Mouse (Mus musculus) regulatory T cell (primary cell): ENCODE measurements around the gene Fam187b.

Experiments used
- in situ Hi-C: fragments of 300-600 bp; cut with MboI, MseI; formaldehyde crosslinking; loops from one replicate; pipeline ENCODE4 v1.15.1; 2025; ENCODE audit warnings: high pct_unique_total_duplicates

Gene Fam187b

DNA sequence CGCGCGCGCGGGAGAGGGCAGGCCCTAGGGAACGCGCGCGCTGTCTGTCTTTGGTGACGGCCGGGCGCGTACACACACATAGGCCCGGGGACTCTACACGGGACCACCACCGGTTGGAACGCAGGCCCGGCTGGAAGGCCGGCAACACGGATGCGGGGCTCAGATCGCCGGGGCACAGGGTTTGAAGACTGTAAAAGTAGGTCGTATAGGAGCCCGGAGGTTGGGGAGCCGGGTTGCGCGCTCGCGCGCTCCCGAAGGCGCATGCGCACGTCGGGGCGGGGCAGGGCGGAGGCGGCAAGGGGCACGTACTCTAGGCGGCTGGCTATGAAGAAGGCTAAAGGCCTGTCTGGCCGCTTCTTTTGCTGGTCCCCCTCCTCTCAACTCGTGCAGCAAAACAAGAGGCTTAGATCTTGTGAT is 16.2 kb upstream of the Fam187b start:
- in situ Hi-C loops, result loop anchor here (10.0 kb wide), 1 partner anchor 863 kb away; the partner anchor contains the start of genes Gm26920, Zfp260 and Zfp566

DNA sequence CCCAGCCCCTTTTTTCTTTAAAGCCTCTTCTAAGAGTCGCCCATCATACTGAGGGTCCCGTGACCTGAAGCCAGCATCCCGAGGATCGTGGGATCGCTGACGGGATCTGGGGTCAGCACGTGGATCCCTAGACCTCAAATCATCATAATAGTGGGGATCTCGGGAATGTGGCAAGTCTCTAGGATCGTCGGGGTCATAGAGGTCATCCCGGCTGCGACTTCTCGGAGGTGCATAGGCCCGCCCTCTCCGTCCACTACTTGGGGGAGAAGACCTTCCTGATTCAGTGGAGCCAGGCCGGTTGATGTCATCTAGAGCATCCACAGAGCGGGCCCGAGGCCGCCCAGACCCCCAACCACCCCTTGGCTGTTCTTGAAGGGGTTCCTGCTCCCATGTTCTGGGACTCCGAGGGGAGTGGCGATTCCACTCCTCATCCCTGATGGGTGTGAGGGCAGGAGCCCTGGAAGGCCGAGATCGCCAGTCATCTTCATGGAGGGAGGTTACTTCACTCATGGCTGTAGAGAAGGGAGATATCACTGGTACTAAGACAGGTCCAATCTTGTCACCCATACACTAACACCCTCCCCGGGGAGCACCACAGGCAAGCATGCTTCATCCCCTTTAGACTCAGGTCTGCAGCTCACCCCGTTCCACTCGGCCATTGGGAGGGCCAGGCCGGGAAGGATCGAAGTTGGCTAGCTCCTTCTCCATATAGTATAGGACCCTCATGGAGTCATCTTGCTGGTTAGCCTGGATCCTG is 15.3 kb upstream of the Fam187b start:
- in situ Hi-C loops, result loop anchor here (10.0 kb wide), 1 partner anchor 863 kb away; the partner anchor contains the start of genes Gm26920, Zfp260 and Zfp566

DNA sequence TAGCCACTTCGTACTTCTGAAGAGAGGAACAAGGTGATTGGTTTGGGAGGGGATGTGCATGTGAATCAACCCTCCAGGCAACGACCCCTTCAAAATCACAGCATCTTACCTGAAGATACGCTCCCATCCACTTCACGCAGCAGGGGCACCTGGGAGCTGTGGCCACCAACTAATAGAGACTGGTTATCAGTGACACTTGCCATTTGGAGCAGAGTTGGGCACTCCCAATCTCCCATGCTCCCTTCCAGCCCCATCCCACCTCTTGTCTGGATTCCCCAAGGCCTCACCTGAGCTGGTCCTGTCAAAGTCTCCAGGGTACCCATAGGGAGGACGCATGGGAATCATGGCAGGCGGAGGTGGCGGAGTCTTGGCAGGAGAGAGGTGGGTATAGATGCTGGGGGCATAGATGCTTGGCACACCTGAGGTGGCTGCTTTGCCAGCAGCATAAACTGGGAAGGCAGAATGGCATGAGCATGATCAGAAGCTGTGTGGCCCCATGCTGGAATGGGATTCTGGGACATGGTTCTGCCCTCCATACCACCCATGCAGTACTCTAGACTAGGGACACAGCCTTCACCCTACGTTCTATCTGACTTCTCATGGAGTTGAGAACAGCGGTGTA is 14.6 kb upstream of the Fam187b start:
- in situ Hi-C loops, result loop anchor here (10.0 kb wide), 1 partner anchor 864 kb away; the partner anchor contains the start of genes Gm26920, Zfp260 and Zfp566

DNA sequence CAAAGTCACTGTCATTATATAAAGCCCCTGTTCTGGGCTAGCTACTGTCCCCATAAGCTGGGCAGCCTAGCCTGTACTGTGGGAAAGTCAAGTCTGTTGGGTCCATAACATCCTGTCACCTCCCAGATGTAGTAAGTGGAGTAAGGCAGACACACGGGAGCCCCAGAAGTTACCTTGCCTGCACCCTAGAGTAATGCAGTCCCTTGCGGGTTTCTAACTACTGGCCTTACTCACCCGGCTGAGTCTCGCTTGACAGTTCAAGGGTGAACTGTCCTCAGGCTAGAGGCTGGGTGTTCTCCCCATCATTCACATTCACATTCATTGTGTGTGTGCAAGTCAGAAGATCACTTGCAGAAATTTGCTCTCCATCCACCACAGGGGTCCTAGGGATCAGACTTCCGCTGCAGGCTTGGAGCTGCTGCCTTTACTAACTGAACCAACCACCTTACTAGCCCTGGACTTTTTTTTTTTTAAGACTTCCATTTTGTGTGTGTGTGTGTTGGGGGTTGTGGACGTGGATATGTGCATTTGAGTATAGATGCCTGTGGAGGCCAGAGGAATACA is 13.7 kb upstream of the Fam187b start:
- in situ Hi-C loops, result loop anchor here (10.0 kb wide), 1 partner anchor 865 kb away; the partner anchor contains the start of genes Gm26920, Zfp260 and Zfp566

DNA sequence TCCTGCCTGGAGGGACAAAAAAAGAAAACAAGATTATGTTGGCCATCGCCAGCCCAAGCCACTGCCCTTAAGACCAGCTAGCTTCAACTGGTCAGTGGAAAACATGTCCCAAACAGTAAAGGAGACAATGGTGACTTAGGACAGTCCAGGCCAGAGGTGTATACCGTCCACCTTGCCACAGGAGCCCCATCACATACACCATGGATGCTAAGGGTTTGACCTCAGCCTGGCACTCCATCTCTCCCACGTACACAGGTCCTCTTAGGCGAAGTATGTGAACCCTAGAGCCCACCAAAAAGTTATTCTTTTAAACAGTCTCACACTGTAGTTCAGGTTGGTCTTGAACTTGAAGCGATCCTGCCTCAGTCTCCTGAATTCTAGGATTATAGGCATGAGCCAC is 10.7 kb upstream of the Fam187b start:
- in situ Hi-C loops, result no loop called here

DNA sequence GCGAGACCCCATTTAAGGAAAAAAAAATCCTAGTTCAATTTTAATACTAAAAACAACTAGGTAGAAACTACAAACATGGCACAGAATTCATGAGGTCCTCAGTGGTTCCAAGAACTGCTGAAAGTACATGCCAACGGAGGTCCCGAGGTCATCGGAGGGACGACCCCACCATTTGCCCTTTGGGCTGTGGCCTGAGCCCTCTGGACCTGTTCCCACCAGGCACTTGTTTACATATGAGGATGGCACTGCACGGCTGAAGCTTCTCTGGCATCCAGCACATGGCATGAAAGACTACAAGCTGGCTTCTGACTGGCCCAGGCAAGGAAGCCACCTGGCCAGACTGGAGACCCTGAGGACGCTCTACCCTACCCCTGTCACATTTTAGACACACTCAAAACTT is 9.2 kb upstream of the Fam187b start:
- in situ Hi-C loops, result no loop called here

DNA sequence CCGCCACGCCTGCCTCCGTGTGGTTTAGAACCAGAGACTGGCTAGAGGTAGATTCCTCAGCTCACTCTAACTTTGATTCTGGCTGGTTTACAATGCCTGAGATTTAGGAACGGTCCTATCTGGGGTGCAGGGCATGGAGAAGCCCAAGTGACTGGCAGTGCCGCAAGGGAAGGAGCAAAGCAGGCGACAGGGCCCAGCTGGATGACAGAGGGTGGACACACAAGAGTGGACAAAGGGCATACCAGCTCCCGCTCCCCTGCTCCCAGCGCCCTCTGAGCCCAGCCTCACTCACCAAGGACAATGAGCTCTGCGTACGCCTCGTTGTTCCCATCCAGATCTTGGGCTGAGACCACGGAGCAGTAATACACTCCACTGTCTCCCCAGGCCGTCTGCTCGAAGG is 7.9 kb upstream of the Fam187b start:
- in situ Hi-C loops, result no loop called here

DNA sequence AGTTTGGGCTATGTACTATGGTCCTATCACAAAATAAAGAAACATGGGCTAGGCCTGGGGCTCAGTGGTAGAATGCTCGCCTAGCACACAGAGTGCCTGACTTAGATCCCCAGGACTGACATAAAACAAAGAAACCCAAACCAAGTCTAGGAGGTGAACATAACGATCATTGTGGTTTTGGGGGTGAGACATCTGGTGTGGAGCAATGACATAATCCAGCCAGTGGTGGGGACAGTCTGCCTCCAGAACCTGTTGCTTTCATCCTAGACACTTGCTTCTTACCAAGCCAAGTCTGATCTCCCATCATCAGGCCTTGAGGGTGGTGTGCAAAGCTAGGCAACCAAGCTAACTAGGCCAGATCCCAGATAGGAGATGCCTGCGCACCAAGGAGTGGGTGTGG is 6.9 kb upstream of the Fam187b start:
- in situ Hi-C loops, result no loop called here

DNA sequence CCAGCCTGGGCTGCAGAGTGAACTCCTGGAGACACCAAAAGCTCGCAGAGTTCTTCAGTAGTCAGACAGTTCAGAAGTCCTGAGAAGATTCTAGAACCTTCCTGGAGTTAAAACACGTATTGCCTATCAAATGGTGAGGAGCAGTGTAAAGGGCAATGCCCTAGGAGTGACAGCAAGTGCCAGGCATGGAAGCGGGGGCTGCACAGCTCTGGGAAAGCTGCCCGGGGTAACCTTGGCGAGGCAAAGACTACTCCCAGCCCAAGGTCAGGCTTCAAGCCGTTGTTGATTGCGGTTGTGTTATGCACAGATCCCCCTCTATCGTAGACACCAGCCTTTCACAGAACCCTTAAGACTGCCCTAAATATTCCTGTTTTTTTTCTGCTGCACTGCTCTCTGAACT is 5.0 kb upstream of the Fam187b start:
- in situ Hi-C loops, result no loop called here

DNA sequence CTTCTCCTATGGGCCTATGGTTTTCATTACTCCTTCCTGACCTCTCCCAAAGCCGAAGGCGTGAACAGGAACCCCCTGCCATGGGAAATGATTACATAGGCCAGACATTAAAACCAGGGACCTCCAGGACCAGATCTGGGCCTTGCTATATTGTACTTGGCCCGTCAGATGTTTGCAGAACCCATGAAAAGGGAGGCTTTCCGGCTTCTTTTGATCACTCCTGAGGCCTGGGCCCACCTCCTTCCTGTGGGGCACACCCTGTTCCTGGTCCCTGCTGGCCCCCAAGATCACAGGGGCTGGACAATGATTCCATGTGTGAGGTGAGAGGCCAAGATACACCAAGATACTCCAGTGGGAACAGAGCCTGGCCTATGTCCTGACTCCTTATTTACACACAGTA is 4.4 kb upstream of the Fam187b start:
- in situ Hi-C loops, result no loop called here

DNA sequence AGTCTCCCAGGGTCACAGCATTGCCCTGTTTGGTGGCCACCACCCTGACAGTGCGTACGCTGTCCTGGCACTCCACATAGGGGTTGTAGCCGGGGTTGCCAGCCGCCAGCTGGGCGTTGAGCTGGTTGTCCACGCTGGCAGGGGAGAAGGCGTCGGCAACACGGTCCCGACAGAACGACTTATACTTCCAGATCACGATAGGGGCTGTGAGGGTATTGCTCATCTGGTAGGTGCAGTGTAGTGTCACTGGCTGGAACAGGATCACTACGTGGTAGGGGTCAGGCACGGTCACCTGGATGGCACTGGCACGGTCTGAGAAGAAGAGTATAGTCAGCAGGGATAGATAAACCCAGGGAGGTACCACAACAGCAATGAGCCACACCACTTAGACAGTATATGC is 1.7 kb upstream of the Fam187b start:
- in situ Hi-C loops, result no loop called here

DNA sequence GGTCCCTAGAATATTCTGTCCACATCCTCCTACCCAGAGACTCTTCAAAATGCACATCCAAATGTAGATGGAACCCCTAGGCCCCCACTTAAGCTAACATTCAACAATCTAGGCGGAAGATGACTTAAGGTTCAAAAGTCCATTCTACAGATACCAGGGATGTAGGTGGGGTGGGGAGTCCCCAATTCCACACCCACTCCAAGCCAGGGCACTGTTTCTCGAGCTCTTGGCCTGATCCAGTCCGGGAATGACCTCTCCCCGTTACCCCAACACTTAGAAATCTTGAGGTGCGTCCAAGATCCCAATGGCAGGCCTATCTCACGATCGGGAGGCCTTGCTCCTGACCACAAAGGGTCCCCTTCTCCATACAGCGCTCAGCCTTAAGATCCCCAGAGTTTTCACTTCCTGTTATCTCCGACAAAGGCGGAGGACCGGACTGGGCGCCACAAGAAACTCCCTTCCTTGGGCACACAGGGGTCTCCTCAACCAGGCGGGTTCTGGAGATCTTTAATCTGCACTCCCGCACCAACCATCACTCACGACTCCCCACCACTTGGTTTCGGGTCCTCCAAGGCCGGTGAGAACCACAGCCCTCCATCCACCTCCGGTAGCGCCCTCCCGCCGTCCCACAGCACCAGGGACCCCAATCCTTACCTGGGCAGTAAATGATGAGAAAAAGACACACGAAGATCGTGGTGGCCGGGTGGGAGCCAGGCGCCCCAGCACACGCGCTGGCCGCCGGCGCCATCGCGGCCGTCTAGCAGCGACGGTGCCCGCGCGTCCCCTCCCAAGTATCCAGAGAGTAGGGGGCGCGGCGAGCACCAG is 952 bp upstream of the Fam187b start:
- in situ Hi-C loops, result no loop called here

DNA sequence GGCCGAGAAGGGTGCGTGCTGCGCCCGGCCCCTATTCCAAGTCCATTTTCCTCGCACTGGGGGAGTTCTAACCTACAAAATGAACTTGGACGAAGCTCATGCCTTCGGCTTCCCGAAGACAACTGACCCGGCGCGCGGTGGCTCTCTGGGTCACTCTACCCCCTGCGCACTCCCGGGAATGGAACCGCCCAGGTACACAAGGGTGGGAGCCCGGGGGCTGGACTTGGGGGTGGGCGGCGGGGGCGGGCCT is 414 bp upstream of the Fam187b start, which contains the start of gene Lsr:
Lsr (minus strand) TSS at position 214 of the 250 bp plus-strand sequence.
- in situ Hi-C loops, result no loop called here

DNA sequence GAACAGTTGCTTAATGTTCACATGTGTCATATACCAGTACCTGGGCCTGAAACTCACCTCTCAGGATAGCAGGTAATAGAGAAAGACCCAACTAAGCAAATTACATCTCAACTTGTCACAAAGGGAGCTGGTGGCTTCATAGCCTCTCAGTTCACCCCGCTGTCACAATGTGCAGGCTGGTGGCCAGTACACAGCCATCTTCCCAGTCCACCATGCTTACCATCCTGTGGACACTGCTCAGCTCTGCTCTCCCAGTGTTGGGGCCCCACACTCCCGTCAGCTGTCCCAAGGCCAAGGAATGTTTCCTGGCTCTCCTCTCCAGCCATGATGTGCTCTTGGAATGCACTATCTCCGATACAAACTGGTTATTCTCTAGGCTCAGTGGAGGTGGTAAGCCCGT is 8.1 kb downstream of the Fam187b start:
- in situ Hi-C loops, result no loop called here

DNA sequence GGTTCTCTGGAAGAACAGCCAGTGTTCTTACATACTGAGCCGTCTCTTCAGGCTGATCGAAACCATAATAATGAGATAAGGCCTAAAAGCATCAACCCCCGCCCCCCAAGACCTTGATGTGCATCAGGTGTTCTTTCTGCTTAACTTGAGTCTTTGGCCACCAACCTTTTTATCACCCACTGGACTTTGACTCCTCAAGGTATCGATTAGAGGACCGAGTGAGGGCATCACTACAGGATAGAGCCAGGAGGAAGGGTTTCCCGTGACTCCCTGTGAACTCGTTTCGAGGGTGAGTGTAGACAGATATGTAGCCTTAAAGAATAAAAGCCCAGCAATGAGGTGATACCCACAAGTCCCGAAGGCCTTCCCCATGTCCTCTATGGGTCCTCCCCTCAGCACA is 11.8 kb downstream of the Fam187b start:
- in situ Hi-C loops, result no loop called here

DNA sequence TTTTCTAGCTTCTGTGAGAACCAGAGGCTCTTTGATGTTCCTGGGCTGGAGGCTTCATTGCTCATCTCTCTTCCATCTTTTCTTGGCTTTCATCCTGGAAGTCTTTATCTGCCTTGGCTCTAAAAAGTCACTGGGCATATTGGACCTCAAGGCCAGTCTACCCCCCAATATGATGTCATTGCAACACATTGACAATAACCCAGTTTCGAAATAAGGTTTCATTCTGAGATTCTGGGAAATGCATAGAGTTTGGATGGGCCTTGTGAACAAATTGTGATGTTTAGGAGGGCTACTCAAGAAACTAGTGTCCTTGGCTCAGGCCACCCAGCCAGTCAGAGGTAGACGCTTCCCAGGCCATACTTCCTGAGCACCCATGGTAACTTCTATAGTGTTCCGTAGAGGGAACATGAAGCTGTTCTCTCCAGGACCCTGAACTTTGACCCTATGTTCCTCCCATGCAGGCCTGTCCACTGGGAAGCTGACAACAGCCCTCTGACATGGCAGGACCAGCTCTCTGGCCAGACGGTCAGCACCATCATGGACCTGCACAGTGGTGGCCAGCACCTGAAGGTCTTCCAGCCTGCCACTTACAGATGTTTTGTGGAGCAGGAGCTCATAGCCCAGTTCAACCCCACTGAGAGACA is 15.1 kb downstream of the Fam187b start:
- in situ Hi-C loops, result no loop called here

DNA sequence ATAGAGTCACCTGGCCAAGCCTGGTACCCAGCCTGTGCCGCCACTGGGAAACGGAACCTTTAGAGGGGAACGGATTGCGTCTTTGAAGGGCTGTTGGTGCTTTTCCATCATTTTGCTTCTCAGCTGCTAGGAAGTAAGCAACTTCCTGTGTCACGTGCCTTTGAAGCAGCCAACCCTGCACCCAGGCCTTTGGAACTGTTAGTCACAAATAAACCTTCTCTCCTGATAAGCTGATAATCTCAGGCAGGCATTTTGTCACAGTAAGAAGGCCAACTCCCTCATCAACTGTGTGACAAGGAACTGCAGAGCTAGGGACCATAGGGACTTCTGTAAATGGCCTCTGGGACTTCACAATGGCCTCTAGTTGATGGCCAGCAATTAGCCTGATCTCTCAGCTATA is 18.6 kb downstream of the Fam187b start:
- in situ Hi-C loops, result no loop called here

DNA sequence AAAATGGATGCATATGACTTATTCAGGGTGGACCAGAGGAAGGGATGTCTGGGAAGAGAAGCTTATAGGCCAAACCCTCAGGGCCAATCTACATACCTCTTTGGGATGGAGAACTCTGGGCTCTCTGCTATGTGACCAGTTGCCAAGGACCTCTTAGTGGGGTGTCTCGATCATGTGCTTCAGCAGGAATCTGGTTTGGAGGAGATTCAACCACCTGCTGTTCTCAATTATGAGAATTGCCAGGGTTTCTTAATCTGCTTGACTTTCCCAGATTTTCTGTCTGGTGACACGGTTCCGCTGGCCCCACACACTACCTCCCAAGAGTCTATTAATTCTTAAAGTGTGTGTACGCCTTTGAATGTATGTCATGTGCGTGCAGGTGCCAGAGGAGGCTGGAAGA is 20.4 kb downstream of the Fam187b start:
- in situ Hi-C loops, result no loop called here

DNA sequence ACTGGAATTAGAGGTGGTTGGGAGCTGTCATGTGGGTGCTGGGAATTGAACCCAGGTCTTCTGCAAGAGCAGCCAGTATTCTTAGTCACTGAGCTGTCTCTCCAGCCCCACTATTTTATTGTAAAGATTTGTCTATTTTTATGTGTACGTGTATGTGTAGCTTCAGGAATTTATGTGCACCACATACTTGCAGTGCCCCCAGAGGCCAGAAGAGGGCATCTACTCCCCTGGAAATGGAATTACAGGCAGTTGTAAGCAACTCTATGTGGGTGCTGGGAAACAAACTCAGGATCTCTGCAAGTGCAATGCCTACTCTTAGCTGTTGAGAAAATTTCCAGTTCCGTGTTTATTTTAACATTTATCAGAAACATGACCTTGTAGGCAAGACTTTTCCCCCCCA is 22.9 kb downstream of the Fam187b start:
- in situ Hi-C loops, result no loop called here

DNA sequence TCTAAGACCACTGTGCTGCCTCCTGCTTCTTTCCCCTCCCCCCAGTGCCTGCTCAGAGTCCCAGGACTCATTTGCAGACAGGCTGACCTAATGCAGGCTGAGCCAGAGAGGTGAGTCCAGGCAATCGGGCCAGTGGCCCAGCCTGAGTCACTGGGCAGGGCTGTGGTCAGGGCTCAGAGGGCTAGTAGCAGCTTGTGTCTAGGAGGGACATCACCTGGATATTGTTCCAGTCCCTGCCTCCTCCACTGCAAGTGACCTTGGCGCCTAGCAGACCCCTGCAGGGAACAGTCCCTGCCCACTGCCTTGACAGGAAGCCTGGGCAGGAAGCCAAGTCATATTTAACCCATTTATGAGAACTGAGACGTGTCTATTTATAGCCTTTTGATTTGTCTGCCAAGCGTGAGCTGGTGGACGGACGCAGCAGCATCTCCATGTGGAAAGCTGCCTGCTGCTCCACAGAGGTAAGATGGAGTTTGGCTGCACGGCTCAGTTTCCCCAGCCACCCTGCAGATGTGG is 27.0 kb downstream of the Fam187b start:
- in situ Hi-C loops, result no loop called here

DNA sequence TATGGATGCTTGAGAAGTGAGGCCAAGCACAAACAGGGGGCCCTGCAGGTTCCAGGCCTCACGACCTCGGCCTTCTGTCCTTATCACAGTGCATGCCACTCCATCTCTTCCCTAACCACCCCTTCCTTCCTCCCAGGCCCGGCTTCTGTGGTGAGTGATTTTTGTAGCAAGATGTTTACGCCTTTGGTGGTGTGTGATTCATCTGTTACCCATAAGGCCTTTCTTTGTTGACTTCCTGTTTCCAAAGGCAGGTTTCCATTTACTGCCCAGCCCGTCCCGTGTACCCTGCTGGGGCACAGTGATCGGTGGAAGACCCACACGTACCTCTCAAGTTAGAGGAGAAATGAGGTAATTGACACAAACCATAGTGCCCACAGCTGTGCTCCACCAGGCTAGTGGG is 29.1 kb downstream of the Fam187b start:
- in situ Hi-C loops, result no loop called here
